Mouse (Mus musculus): ENCODE measurements around the gene Spata1.
A peak's percentile ranks its signal among the peaks of the same experiment; 100 is the strongest.
"Not testable (repeated sequence)": the region's sequence is repeated elsewhere in the genome, so short reads cannot be mapped to it uniquely, and the experiment has no call there.

Gene Spata1

DNA sequence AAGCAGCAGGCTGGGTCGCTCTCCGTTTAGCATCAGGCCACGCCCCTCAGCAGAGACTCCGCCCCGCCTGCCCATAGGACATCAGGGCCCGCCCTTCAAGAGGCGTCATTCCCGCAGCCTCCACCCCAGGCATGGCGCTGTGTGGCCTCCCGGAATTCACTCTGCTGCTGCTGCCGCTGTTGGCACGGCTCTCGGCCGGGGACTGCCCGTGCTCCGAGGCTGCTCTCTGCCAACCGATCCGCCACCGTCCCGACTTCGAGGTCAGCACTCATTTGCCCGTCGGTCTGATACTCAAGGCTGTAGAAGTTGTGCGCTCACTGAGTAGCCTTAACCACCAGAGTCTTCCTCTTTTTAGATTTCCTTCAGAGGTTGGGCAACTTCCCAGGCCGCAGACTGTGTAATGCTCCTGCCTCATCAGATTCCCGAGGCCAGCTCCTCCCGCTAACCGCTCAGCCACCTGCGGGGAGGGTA, 49.1 kb downstream of the Spata1 start:
- DNase-seq (ENCODE audit: low spot score): peak; percentile 92

DNA sequence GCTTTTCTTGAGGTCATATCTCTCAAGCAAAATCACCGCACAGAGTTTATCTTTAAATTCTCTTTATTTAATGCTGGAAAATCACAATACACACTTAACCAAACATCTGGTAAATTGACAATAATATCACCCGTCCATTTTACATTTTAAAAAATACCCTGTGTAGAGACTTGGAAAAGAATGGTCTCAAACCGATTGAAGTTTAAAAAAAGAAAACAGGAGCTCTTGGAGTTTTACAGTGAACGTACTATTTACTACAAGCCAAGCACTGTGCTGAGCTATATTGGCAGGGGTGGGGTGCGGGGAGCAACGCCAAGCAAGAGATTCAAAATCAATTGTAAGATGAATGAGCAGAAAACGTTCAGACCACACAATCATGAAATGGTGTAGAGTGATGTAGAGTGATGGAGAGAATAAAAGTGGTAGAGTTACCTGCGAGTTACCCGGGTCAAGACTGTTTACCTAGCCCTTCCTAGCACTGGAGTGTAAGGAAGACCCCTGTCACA, 49.8 kb downstream of the Spata1 start, which contains the start of gene Ctbs:
TSS of gene Ctbs (plus strand) at position 51 of the 506 bp plus-strand sequence.
- DNase-seq (ENCODE audit: low spot score): no peak

DNA sequence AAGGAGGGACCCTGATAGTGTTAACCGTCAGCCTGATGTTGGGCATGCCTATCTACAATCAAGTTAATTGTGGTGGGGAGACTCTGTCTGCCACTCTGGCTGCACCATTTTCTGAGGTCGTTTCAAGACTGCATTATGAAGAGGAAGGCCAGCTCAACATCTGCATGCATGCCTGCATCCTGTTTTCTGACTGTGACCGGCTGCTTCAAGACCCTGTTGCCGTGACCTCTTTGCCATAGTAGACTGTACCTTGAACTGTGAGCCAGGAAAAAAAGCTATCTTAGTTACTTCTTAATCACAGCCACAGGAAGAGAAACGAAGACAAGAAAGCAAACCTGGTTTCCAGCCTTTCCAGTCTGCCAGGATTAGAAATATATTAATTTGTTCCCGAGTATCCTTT, 50.6 kb downstream of the Spata1 start:
- DNase-seq (ENCODE audit: low spot score): no peak

DNA sequence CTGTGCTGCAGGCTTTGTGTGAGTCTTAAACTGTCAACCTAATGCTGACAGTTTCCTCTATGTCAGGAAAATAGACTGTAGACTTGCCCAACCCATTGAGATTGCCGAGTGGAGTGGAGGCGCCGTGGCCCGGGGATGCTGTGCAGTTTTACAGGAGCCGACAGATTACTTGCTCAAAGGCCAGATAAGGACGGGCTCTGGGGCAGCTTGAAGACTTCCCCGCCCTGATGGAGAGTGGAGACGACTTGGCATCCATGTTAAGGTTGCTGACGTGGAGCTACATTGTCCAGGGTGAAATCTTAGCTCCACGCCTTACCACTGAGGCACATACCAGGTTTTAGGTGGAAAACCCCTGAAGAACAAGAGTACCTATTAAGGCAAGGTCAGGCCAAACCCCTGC, 51.2 kb downstream of the Spata1 start:
- DNase-seq (ENCODE audit: low spot score): no peak

DNA sequence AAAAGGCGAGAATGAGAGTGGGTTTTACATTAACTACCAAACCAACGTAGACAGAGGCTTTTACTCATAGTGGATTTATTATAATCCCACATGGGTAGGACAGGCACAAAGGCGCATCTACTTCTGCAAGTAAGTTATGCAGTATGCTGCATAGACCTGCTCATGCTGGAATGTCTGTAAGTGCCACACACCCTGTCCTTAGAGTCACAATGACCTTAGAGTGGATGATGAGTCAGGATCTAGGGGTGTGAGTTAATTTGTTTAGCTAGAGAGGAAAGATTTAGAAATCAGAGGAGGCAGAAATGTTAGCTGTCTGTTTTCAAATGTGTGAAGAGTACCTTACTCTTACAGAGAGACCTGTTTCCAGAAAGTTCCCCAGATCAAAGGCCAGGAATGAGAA, 52.0 kb downstream of the Spata1 start:
- DNase-seq (ENCODE audit: low spot score): no peak

DNA sequence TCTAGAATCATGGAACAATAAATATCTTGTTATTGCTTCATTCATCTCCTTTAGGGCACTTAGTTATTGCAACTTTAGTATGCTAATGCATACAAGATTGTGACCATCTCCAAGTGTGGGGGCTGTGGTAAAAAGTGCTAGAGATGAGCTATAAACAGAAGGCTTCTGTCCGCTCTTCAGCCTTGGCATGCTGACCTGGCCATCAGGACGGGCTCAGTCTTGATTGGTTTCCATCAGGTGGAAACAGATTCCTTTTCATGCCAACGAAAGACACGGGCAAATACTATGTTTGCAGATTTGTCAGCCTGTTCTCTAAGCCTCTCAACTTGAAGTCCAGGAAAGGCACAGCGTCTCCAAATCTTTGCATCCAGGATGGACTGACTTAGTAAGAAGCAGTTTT, 52.4 kb downstream of the Spata1 start:
- no peak for DNase-seq (ENCODE audit: low spot score)

DNA sequence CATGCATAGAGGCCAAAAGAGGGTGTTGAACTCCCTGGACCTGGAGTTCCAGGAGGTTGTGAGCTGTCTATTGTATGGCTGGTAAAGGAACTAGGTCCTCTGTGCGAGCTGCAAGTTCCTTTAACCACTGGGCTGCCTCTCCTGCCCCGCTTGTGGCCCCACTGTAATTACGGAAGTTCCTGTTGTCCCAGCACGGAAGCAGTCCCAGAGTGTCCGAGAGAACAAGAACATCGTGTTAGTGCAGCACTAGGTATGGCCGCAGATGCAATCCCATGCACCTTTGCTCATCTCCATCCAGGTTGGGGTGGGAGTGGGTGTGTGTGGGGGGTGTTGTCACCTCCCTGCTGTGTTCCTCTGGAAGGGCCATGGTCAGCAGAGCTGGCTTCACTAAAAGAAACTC, 54.7 kb downstream of the Spata1 start:
- no peak for DNase-seq (ENCODE audit: low spot score)

DNA sequence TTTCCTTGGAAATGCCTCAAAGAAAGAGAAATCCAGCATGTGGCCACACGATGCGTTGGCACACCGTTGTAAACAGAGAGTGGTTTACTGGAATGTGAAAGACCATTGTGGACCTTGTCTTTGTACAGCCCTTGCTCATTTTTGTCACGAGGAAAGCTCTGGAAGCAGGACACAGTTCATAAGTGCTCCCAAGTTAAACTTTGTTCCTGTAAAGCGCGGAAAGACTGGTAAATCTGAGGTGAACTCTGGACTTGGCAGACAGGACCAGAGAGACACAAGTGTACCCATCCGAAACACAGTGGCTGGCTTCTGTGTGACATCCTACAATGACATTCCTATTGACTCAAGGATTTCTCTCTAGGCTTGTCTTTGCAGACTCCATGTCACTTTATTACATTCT, 56.2 kb downstream of the Spata1 start:
- no peak for DNase-seq (ENCODE audit: low spot score)

DNA sequence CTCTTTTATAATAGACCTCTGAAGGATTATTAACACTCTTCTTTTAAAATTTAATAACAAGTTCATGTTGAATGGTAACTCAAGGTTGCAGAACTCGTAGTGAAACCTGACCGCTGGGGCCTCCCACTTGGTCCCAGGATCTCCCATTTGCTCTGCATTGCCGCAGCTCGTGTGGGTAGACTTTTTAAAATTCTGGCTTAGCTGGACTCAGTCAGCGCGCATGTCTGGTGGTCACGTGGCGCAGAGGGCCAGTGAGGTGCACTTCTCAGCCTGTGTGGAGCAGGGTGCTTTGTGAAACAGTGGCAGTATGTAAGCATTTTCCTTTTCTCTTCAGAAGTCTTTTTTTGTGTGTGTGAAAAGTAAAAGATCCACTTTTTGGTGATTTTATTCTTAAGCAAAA, 56.6 kb downstream of the Spata1 start:
- peak; percentile 23 for DNase-seq (ENCODE audit: low spot score)

DNA sequence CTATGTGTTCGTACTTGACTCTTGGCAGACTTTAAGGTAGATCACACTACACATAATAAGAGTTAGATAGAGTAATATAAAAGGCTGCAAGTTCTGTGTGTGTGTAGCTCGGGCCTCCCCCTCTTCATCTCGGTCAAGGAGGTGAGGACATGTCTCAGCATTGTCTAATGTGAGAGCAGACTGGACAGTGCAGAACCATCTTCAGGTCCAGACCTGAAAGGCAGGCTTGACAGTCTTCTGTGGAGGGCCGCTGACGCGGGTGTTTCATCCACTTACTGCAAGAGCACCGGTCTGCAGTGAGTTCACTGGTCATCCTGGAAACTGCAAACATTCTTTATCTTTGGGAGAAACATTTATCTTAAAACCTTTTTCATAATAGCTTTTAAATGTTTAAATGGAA, 57.1 kb downstream of the Spata1 start:
- no peak for DNase-seq (ENCODE audit: low spot score)

DNA sequence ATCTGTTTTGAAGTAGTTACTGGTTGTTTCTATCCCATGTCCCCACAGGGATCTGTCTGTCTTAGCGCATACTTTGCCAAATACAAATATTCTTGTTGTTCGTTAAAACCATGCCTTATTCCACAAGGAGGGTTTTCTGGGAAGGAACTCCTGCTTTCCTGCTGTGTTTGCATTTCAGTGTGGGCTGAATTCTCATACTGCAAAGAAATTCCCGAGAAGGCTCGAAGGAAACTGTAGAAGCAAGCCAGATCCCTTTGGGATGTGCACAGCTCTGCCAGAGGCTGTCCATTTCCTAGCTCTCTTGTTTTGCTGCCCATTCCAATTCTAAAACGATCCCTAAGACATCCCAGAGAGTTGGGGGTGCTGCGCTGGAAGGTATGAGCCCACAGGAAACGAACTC, 59.1 kb downstream of the Spata1 start:
- DNase-seq (ENCODE audit: low spot score): no peak

DNA sequence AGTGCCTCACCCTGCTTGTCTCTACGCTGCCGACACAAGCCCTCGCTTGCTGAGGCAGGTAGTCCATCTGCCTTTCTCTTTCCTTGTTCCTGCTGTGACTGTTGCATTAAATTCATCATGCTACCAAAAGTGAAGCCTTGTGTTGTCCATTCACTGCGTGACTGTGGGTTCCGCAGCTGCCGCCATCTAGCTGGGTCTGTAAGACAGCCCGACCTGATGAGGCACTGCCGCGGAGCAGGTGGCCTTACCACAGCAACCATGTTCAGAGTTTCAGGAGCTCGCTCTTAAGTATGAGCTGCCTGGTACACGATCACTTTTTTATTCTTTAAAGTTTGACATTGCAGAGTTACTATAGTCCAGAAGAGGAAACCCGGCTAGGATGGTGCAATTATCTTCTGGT, 59.5 kb downstream of the Spata1 start:
- DNase-seq (ENCODE audit: low spot score): no peak

DNA sequence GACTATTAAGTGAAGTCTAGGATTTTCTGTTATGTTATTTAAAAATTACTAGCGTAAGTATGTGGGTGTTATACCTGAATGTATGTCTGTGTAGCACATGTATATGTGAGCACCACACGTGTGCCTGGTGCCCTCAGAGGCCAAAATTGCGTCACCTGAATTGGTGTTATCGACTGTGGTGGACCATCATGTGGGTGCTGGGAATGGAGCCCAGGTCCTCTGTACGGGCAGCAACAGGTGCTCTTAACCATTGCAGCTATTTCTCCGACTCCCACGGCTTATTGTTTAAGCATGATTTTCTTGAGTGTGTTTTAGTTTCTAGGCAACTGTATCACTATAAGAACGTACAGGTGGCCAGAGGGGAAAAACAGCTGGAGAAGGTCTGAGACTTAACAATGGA, 63.4 kb downstream of the Spata1 start:
- no peak for DNase-seq (ENCODE audit: low spot score)

DNA sequence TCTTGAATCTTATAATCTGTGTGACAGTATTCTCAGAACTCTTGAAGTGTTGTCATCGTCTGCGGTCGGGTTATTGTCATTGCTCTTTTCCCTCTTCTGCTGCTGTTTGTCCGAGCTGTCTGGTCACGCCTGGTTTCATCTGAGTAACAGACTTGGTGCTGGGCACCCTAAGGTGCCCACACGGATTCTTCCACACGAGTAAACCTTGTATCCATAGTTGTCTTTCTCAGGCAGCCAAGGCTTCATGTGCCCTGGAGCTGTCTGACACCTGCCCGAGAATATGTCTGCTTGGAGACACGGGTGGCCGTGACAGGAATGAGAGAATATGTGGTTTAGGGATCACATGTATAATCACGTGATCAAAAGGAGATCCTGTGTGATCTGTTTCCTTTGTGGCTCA, 64.0 kb downstream of the Spata1 start:
- no peak for DNase-seq (ENCODE audit: low spot score)

DNA sequence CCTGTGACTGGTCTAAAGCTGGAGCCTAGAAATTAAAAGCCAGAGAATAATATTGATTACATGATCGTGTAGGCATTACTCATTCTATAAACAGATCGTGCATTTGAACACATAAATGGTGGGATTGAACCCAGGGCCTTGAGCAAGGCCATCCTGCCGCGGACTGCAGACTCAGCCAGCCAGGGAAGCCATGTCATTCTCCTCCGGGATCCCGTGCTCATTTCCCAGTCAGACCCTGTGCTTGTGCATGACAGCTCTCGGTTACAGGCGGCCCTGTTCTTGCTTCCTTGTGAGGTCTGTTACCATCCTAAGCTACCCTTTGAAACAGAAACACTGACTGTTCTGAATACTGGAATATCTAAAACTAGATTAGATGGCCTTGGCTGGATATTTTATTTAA, 64.9 kb downstream of the Spata1 start:
- no peak for DNase-seq (ENCODE audit: low spot score)

DNA sequence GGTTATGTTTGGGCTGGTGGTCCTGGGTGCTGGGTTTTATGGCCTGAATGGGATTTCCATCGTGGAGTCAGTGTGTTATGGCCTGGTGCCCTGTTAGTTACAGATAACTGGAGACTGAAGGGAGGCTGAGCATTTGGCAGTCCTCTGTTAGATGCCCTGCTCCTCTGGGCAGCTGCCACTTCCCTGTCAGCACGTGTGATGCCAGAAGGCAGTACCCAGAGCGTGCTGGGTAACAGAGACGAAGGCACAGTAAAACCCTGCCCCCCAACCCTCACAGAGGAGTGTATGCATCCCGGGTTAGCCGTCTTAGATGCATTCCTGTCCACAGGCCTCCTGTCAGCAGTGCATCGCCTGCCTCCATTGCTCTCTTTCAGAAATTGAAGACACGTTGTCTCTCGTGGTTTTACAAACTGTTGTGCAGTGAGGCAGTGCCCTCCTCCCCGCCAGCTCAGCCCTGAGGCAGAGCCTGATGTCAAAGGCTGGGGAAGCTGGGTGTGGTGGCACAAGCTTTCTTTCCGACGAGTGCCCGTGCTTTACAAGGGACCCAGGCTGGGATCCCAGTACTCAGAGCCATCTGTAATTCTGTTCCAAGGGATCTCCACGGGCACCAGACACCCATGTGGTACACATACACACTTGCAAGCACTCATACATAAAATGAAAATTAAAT, 65.7 kb downstream of the Spata1 start:
- DNase-seq (ENCODE audit: low spot score): no peak

DNA sequence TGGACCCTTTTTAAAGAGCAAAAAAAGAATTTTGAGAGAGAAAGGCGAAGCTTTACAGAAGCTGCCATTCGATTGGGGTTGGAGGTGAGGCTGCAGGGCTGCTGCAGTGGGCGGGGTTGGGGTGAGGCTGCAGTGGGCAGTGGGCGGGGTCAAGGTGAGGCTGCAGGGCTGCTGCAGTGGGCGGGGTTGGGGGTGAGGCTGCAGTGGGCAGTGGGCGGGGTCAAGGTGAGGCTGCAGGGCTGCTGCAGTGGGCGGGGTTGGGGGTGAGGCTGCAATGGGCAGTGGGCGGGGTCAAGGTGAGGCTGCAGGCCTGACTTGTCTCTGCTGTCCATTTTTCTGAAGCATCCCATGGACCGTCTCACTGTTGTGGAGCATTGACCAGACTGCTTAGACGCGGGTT, 66.5 kb downstream of the Spata1 start:
- DNase-seq (ENCODE audit: low spot score): not testable (repeated sequence)

DNA sequence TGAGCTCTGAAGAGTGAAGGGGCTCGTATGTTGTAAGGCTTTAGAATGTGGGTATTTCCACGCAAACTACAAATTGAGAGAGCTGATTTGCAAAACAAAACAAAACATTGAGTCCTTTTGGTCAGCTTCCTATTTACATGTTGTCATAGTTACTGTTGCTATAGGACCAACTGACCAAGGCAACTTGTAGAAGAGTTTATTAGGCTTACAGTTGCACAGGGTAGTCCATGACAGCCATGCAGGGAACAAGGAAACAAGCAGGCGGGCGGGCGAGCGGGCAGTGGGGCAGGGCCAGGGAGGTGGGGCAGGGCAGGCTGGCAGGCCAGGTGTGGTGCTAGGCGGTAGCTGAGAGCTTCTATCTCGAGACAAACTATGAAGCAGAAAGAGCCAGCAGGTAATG, 73.1 kb downstream of the Spata1 start:
- no peak for DNase-seq (ENCODE audit: low spot score)

DNA sequence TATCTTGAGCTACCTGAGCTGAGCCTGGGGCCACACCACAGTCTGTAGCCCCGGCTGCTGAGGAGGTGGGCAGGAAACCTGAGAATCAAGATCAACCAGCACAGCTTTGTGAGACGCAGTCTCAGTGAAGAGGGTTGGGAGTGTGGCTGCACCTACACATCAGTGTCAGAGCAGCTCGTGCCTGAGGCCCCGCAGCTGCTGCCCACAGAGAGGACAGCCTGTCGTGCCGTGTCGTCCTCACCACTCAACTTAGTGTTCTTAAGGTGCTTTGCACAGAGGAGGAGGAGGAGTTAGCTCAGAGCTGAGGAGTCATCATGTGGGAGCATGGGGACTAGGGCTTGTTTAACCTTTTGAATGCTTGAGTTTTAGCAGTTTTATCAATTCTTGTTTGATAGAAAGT, 73.7 kb downstream of the Spata1 start:
- DNase-seq (ENCODE audit: low spot score): no peak

DNA sequence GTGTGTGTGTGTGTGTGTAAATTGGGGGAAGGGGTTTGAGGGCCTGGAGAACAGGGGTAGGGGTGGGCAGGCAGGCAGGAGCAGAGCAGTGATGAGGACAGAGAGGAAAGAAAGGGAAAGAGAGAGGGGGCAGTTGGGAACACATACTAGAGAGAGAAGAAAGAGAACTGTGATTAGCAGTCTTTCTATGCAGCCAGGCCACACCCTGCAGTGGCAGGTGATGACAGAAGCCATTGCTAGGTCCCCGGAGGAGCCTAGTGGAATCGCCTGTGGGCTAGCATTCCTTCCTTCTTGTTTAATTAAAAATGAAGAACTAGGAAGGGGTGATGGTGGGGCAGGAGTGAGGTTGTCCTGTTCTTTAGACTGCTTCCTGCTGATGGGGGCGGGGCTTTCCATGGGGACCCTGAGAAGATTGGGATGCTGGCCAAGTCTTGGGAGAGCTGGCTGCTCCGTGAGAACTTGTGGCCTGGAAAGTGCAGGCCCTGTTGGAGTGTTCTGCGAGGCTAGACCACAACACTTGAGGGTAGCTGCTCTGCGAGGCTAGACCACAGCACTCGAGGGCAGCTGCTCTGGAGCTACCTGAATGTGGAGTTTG, 75.2 kb downstream of the Spata1 start:
- DNase-seq (ENCODE audit: low spot score): no peak

DNA sequence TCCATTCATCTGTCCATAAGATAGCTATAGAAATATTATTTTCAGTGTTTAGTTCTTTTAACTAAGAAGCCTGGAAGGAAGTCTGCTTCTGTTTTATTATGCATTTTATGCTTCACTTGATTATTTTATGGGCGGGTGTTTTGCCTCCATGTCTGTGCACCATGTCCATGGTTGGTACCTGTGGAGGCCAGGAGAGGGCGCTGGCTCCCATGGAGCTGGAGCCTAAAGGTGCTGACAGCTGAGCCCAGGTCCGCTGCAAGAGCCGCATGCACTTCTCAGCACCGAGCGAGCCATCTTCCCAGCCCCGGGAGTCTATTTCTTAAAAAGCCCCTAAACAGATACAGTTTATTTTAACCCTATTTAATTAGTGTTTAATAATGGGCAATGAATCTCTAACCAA, 75.8 kb downstream of the Spata1 start:
- DNase-seq (ENCODE audit: low spot score): no peak

DNA sequence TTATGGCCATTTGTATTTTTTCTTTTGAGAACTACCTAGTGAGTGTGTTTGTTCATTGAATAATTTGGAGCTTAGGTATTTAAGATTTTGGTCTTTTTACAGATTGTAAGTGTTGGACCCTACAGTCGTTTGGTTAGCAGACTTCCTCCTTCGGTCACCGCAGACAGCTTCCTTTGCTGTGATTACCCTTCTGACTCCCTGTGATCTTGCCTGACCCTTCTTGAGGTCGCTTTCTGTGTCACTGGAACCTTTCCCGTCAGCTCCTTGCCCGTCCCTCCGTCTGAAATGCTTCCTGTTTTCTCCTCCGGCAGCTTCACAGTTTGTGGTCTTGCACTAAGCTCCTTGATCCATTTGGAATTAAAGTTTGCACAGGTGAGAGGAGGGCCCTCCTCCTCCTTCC, 77.8 kb downstream of the Spata1 start:
- DNase-seq (ENCODE audit: low spot score): no peak

DNA sequence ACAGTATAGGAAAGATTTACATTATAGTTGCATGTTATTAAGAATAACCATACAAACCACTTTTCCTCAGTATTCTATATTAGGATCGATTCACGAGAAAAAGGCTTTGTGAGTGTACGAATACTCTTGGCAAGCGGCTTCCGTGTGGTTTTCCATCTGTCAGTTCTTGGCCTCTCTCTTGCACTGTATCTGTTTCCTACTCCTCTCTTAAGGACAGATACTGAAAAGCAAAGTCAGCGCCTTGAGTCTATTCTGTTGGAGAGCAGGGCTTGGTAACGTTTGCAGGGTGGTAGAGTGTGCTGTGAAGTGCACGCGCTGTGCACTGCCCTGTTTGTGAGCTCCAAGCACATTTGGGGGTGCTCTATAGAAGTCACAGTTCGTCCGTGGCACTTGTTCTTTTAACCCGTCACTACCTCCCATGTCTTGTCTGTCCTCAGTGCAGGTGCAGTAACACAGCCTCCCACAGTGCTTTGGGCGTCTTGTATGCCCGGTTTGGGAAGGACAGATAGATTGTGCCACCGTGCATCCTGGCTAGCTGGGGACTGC, 79.5 kb downstream of the Spata1 start:
- no peak for DNase-seq (ENCODE audit: low spot score)

DNA sequence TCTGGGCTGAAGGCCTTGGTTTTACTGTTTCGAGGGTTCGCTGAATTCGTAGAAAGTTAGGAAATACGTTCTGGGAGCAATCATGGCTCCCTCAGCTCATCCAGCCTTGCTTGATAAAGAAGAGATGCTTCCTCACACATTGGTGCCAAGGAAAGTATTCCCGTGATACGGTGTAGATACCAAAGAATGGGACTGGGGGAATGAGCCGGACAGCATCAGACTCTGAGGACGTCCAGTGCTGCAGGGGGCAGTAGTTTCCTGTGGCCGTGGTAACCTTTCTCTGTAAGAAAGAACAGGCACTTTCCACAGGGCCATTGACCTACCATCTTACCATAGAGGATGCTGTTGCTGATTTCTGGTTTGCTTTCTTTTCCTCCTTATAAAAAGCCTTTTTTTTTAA, 80.0 kb downstream of the Spata1 start:
- no peak for DNase-seq (ENCODE audit: low spot score)

Data from ovary, postnatal 36 days (tissue).